Mouse (Mus musculus): ENCODE data around the gene Zfp72.

DNA sequence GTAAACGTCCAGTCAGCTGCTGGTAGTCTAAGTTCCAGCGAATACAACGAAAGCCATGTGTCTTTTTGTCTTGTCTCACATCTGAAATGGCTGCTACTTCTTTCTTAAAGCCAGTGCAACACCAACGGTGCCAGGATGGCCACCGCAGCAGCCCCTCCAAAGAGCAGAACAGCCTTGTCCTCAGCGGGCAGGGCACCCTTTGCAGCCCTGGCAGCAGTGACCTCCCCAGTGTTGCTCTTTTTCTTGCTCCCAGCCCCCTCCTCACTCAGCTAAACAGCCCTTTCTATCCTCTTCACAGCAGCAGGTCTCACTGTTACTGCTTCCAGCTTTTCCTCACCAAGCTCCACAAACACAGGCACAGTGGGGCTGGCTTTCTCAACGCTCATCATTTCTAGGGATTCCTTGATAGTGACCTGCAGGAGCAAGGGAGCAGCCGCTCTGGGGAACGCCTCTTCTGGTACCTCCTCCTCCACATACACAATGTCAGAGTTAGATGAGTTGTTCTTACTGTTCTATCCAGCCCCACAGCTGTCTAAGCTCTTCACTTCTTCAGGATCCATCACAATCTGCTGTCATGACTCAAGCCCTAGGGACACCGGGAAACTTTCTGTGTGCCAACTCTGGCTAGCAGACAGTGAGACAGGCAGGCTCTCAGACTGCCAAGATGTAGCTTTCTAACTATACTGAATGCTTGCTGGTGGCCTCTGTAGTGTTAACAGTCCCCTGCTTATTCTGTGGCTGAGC lies 8.9 kb downstream of the Zfp72 start:
- no peak for TF ChIP-seq CTCF (IDR thresholded peaks at IDR 0.05; ENCODE audit: low read depth)
- no peak for TF ChIP-seq EP300 (IDR thresholded peaks at IDR 0.05; ENCODE audit: low read depth)

Data from heart, postnatal 0 days (tissue).